Mouse (Mus musculus): Measurements from ENCODE around the gene Mrpl53. TPM values are rescaled to one million over a fixed set of nuclear protein-coding genes. Genes with fewer than 3 reads are reported as not detected.

The Mrpl53 gene
- total RNA-seq, 4 experiments from 2014 or later = 81.6 to 113 (median 89.5) TPM

DNA sequence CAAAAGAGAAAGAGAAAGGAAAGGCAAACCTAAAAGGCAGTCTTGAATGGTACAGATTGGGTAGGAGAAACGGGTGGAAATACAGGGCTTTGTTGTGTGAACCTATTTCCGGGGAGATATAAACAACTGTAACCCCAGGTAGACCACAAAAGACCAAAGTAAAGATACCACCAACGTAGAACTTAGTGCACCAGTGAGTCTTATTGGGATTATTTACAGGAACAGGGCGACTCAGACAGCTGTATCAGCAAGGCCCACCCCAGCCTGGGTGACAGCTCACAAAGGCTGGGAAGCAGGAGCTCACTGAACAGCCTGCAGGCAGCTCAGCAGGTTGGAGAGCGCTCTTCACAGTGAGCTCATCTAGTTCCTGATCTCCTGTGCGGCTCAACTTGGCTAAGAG is 12.9 kb upstream of the Mrpl53 start:
- DNase-seq = no peak

- DNase-seq = peak; percentile 72
Measured at GRCm38 (mm10) chr6:83098411-83098810, 10.4 kb upstream of the Mrpl53 start.

- peak; percentile 92 for DNase-seq
Measured at GRCm38 (mm10) chr6:83101316-83101687, 7.5 kb upstream of the Mrpl53 start, which contains the start of the genes Ccdc142 and Gm42688. Gene Ccdc142, plus strand, starts transcription at chr6:83101601. Gene Gm42688, plus strand, starts transcription at chr6:83101617.

GRCm38 (mm10) chr6:83101688-83102556 is 6.9 kb upstream of the Mrpl53 start:
- no peak for DNase-seq

GRCm38 (mm10) chr6:83103130-83103650 is 5.7 kb upstream of the Mrpl53 start:
- no peak for DNase-seq

- no peak for DNase-seq
Measured at GRCm38 (mm10) chr6:83104158-83104557, 4.7 kb upstream of the Mrpl53 start.

DNA sequence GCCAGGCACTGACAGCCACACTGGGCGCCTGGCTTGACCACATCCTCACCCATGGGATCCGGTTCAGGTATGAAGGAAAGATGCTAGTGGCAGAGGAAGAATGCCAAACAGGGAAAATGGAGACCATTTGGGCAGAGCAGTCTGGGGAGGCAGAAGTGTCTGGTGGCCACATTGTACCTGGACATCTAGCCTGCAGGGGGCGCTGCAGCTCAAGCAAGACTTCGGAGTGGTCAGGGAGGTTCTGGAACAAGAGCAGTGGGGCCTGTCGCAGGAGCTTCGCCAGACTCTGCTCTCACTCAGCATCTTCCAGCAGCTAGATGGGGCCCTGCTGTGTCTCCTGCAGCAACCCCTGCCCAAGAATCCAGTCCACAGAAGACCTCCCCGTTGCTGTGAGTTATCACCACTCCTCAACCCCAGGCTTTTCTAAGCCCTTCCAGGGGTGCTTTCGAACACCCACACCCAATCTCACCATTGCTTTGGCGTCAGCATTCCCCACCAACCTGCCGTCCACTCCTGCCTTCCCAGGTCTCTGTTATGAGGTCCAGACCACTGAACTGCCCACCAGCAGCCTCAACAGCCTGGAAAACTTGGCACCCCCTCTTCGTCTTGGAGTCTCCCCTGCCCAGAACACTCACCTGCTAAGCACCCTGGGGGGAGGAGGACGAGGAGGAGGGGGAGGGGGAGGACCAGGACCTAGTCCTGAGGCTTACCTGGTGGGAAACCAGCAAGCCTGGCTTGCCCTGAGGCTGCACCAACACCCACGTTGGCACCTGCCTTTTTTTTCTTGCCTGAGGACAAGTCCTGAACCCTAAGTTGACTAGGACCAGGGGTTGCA is 1.1 kb upstream of the Mrpl53 start:
- DNase-seq = peak; percentile 75

DNA sequence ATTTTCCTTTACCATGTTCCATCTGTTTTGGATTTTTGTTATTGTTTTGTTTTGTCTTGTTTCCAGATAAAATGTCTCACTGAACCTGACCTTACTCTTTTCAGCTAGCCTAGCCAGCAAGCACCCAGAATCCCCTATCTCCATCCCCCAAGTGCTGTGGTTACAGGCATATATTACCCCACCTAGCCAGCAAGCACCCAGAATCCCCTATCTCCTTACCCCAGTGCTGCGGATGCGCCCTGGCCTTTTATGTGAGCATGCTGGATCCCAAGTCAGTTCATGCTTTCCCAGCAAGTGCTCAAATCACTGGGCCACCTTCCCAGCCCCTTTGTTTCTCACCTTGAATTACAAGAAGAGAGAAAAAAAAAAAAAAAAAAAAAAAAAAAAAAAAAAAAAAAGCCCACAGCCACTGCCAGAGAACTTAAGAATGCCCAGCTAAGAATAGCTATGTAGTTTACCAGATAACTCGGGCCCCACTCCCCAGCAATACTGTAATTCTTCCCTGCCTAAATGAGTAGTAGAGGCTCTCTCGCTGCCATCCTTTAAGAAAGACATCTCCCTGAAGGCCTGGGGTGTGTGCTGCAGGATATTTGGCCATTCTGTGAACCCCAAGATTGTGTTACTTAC is 2.8 kb downstream of the Mrpl53 start:
- no peak for DNase-seq

DNA sequence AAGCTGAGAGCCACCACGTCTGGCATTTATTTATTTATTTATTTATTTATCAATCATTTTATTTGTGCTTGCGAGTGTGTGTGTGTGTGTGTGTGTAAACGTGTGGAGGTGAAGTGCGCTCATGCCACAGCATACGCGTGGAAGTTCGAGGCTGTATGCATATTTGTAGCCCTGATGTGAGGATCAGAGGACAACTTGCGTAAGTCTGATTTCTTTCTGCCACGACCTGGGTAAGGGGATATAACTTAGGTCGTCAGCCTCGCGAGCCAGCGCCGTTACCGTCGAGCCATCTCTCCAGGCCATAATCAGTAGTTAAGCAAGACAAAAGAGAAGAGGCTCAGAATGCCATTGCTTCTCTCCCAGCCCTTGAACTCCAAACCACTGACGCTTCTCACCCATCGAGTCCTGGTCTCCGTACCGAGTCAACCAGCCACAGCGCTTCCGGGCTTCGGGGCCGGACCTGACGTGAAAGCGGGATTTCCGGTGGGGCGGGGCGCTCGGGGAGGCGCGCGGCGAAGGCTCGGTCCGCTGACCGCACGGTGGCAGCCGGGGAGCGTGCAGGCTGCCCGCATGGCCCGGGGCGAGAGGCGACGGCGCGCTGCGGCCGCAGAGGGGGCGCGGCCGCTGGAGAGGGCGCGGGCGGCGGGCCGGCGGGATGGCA is 6.3 kb downstream of the Mrpl53 start, which contains the start of gene Mogs:
Mogs (plus strand) TSS at position 486 of the 661 bp plus-strand sequence.
- DNase-seq = peak; percentile 91

- no peak for DNase-seq
Measured at GRCm38 (mm10) chr6:83115682-83116372, 7.0 kb downstream of the Mrpl53 start.

GRCm38 (mm10) chr6:83116373-83117164 is 7.7 kb downstream of the Mrpl53 start:
- no peak for DNase-seq

GRCm38 (mm10) chr6:83117165-83117438 is 8.3 kb downstream of the Mrpl53 start:
- DNase-seq = no peak

DNA sequence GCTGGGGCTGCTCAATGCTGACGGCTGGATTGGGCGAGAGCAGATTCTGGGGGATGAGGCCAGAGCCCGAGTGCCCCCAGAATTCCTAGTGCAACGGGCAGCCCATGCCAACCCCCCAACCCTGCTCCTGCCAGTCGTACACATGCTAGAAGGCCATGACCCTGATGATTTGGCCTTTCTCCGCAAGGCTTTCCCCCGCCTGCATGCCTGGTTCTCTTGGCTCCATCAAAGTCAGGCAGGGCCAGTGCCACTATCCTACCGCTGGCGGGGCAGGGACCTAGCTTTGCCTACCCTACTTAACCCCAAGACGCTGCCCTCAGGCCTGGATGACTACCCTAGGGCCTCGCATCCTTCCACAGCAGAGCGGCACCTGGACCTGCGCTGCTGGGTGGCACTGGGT is 8.8 kb downstream of the Mrpl53 start:
- DNase-seq = peak; percentile 58

DNA sequence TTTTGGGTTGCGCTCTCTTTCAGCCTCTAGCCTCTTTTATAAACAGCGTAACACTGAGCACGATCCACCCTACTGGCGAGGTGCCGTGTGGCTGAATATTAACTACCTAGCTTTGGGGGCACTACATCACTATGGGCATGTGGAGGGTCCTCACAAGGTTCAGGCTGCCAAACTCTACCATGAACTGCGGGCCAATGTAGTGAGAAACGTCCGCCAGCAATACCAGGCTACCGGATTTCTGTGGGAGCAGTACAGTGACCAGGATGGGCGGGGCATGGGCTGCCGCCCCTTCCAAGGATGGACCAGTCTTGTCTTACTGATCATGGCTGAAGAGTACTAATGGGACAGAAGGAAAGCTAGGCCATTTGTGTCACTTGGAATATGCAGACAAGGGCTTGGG is 9.5 kb downstream of the Mrpl53 start:
- DNase-seq = no peak

GRCm38 (mm10) chr6:83118825-83119733 is 10.2 kb downstream of the Mrpl53 start:
- DNase-seq = no peak

- no peak for DNase-seq
Measured at GRCm38 (mm10) chr6:83119734-83120051, 10.9 kb downstream of the Mrpl53 start.

DNA sequence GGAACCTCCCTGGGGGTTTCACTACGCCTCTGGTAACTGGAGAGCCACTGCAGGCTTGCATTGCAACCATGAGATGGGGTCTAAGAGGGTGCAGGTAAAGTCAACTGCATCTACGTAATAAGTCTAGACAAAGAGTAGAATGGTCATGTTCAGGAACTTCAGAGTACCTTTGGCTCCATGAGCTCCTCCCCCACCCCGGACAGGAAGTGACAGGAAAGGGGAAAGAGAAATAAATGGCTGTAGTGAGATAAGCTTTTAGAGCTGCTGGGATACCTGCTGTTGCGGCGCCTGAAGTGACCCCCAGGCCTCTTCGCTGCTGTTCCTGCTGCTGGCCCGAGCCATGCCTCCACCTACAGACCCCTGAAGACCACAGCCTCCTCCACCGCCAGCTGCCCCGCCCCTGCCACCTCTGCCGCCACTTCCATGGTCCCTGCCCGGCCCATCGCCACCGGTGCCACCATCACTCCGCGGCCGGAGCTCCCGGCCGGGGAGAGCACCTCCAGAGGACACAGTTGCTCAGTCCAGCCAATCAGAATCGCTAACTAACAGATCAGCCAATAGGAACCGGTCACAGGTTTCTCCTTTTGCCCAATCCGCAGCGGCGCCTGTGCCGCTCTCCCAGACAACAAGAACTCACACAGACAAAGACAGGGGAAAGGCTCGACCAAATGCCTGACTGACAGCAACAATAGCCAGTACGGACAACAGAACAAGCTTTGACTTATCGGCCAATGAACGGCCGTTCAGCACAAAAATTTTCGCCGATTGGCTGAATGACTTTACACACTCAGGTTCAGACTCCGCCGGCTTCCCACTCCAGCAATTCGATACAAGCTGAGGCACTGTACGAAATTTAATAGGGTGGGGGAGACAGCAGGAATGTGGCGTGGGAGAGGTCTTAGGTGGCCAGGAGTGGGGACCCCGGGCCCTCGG is 12.4 kb downstream of the Mrpl53 start, which contains the start of gene Wbp1:
Wbp1 (minus strand) TSS at position 630 of the 933 bp plus-strand sequence.
- peak; percentile 98 for DNase-seq
